Mouse (Mus musculus): ENCODE results near the gene Mob4. TPM values are rescaled to one million over a fixed set of nuclear protein-coding genes. Genes with fewer than 3 reads are reported as not detected.

Gene Mob4
- polyA plus RNA-seq, 1 experiment = 19.5 TPM

DNA sequence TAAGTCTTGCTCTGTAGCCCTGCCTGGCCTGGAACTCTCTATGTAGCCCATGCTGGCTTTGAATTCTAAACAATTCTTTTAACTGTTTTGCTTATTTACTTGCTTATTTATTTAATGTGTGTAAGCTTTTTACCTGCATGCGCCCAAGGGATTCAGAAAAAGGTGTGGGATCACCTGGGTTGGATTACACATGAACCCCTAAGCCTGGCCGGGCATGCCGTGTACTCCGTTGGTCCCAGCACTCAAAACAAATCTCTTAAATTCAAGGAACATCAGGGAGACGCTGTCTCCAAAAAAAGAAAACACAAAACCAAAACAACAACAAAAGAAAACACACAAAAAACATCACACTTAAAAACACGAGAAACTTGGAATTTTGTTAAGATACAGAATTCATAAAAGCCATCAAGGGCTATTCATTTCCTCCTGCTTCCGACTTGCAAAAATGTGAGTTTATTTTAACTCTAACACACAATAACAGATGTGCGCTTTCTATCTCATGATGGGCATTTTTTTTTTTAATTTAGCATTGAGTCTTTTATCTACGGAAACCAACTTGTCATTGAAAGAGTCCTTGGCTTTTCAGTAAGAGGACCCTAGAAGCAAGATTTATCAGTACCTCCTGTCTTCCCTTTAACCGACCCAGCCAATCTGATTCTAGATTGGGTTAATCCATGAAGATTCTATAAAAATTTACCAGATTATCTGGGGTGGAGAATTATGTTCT, 678 bp upstream of the Mob4 start:
- Histone ChIP-seq H3K27me3 (ENCODE audit: control insufficient read depth, insufficient read depth, insufficient read length) (no peaks in the 10 kb centered on the region), H3ac (ENCODE audit: control insufficient read depth, insufficient read length) (peak overlapping the region; percentile 84), H3K36me3 (ENCODE audit: control insufficient read depth, insufficient read depth) (no peaks in the 10 kb centered on the region), H3K79me2 (ENCODE audit: control insufficient read depth, insufficient read depth) (peaks cover 39% of the 10 kb centered on the region), H3K4me2 (ENCODE audit: low read depth) (peak overlapping the region; percentile 89), H3K4me3 (peak overlapping the region; percentile 60)
- TF ChIP-seq POLR2A (IDR thresholded peaks at IDR 0.05; ENCODE audit: insufficient read length, low read depth) (no peak), POLR2AphosphoS2 (IDR thresholded peaks at IDR 0.05; ENCODE audit: insufficient read length, low read depth) (no peak), USF1 (IDR thresholded peaks at IDR 0.05; ENCODE audit: low read depth) (no peak)

DNA sequence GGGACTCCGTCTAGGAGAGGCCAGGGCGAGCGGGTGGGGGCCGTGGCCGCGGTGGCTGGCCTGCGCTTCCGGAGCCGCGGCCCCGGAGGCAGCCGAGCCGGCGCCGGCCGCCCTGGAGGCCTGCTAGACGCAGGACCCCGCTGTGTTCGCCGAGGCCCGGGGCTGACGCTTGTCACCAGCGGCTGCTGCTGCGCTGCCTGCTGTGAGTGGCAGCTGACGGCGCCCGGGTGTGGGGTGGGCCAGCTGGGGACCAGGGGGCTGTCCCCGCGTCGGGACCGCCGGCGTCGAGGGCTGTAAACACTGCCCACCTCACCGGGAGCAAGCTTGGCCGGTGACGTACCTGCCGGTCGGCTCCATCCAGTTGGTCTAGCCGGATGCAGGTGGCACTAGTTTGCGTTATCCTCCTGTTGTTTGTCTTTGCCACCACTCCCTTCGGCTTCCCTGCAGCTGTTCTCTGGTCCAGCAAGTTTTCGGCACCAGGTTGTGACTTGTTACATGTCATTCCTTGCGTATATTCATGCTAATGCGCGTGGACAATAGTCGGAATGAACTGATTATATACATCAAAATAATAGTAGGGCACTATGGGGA, 488 bp downstream of the Mob4 start:
- H3K27me3 ChIP-seq (ENCODE audit: control insufficient read depth, insufficient read depth, insufficient read length) = no peaks in the 10 kb centered on the region

DNA sequence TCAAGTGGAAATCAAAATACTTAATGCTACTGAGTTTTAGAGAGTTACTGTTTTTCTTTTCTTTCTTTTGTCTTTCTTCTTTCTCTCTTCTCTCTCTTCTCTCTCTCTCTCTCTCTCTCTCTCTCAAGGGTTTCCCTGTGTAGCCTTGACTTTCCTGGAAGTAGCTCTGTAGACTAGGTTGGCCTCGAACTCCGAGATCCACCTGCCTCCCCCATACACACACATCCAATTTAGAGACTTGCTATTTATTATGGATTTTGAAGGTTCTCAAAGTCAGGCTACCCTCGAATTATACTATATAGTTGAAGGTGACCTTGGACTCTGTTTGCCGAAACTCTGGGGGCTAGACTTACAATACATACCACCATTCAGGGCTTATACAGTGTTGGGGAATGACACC, 1.3 kb downstream of the Mob4 start:
- Histone ChIP-seq H3K36me3 (ENCODE audit: control insufficient read depth, insufficient read depth) (no peaks in the 10 kb centered on the region), H3K4me3 (peak overlapping the region; percentile 60), H3K27me3 (ENCODE audit: control insufficient read depth, insufficient read depth, insufficient read length) (no peaks in the 10 kb centered on the region), H3ac (ENCODE audit: control insufficient read depth, insufficient read length) (peak overlapping the region; percentile 84), H3K79me2 (ENCODE audit: control insufficient read depth, insufficient read depth) (peaks cover 58% of the 10 kb centered on the region), H3K4me2 (ENCODE audit: low read depth) (peak overlapping the region; percentile 85)
- no peak for TF ChIP-seq POLR2A (IDR thresholded peaks at IDR 0.05; ENCODE audit: insufficient read length, low read depth)

More for the DNA sequence above, 488 bp downstream of the Mob4 start:
- H3ac ChIP-seq (ENCODE audit: control insufficient read depth, insufficient read length) = peak overlapping the region; percentile 84
- no peaks in the 10 kb centered on the region for H3K36me3 ChIP-seq (ENCODE audit: control insufficient read depth, insufficient read depth)
- peak overlapping the region; percentile 60 for H3K4me3 ChIP-seq
- H3K4me2 ChIP-seq (ENCODE audit: low read depth) = peak overlapping the region; percentile 85
- peaks cover 50% of the 10 kb centered on the region for H3K79me2 ChIP-seq (ENCODE audit: control insufficient read depth, insufficient read depth)
- TF ChIP-seq POLR2A (IDR thresholded peaks at IDR 0.05; ENCODE audit: insufficient read length, low read depth) (peak; percentile 48), TCF12 (IDR thresholded peaks at IDR 0.05; ENCODE audit: insufficient read depth, poor library complexity, severe bottlenecking) (no peak), SRF (IDR thresholded peaks at IDR 0.05; ENCODE audit: control insufficient read depth, insufficient read length, low read depth) (no peak), MYOG (IDR thresholded peaks at IDR 0.05; ENCODE audit: control insufficient read depth in 1 of 3, insufficient read depth in 1 of 3, insufficient read length in 2 of 3, low read depth in 2 of 3) (peak; percentile 28 to 74 (median 59)), TCF3 (IDR thresholded peaks at IDR 0.05; ENCODE audit: insufficient read length, low read depth) (peak; percentile 12), MYOD1 (IDR thresholded peaks at IDR 0.05; ENCODE audit: control insufficient read depth in 1 of 3, insufficient read length in 2 of 3, low read depth in 2 of 3) (peak; percentile 3 to 62 (median 54))

DNA sequence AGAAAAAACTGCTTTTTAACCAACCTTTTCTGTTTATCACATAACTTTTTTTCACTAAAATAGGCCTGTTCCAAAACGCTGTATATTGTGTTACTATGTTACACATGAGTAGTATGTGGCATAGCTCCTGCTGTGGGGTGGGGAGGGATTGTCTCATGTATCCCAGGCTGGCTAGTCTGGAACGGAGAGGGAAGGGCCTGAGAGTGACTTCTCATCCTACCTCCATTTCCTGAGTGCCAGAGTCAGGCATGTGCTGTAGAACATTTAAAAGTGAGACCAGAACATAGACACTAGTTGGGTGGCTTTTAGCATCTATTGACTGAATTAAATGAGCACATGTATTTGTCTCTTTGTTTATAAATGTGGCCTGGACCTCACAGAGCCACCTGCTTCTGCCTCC, 2.1 kb downstream of the Mob4 start:
- H3K4me3 ChIP-seq = peak overlapping the region; percentile 60
- H3K79me2 ChIP-seq (ENCODE audit: control insufficient read depth, insufficient read depth) = peaks cover 67% of the 10 kb centered on the region
- no peak overlapping the region for H3ac ChIP-seq (ENCODE audit: control insufficient read depth, insufficient read length)
- H3K27me3 ChIP-seq (ENCODE audit: control insufficient read depth, insufficient read depth, insufficient read length) = no peaks in the 10 kb centered on the region
- peaks cover 4% of the 10 kb centered on the region for H3K36me3 ChIP-seq (ENCODE audit: control insufficient read depth, insufficient read depth)
- TF ChIP-seq USF1 (IDR thresholded peaks at IDR 0.05; ENCODE audit: low read depth) = no peak
- TF ChIP-seq POLR2A (IDR thresholded peaks at IDR 0.05; ENCODE audit: insufficient read length, low read depth) = no peak
- no peak for TF ChIP-seq CEBPB (IDR thresholded peaks at IDR 0.05; ENCODE audit: insufficient read depth, poor library complexity, severe bottlenecking)
- peak in 2 of 3 experiments; percentile 31 to 38 for TF ChIP-seq MYOD1 (IDR thresholded peaks at IDR 0.05; ENCODE audit: control insufficient read depth in 1 of 3, insufficient read length in 2 of 3, low read depth in 2 of 3)
- no peak for TF ChIP-seq POLR2AphosphoS2 (IDR thresholded peaks at IDR 0.05; ENCODE audit: insufficient read length, low read depth)
- no peak for TF ChIP-seq SRF (IDR thresholded peaks at IDR 0.05; ENCODE audit: control insufficient read depth, insufficient read length, low read depth)
- no peak for TF ChIP-seq MAX (IDR thresholded peaks at IDR 0.05; ENCODE audit: low read depth)
- no peak for TF ChIP-seq E2F4 (IDR thresholded peaks at IDR 0.05; ENCODE audit: insufficient read depth)
- TF ChIP-seq REST (IDR thresholded peaks at IDR 0.05; ENCODE audit: insufficient read depth, insufficient read length) = no peak
- H3K4me2 ChIP-seq (ENCODE audit: low read depth) = peak overlapping the region; percentile 85

GRCm38 (mm10) chr1:55134301-55134700, 3.3 kb downstream of the Mob4 start:
- H3K4me3 ChIP-seq = no peak overlapping the region
- TF ChIP-seq MYOG (IDR thresholded peaks at IDR 0.05; ENCODE audit: control insufficient read depth in 1 of 3, insufficient read depth in 1 of 3, insufficient read length in 2 of 3, low read depth in 2 of 3) (no peak), SRF (IDR thresholded peaks at IDR 0.05; ENCODE audit: control insufficient read depth, insufficient read length, low read depth) (no peak), TCF12 (IDR thresholded peaks at IDR 0.05; ENCODE audit: insufficient read depth, poor library complexity, severe bottlenecking) (no peak), TCF3 (IDR thresholded peaks at IDR 0.05; ENCODE audit: insufficient read length, low read depth) (no peak), POLR2A (IDR thresholded peaks at IDR 0.05; ENCODE audit: insufficient read length, low read depth) (no peak), REST (IDR thresholded peaks at IDR 0.05; ENCODE audit: insufficient read depth, insufficient read length) (no peak), MAX (IDR thresholded peaks at IDR 0.05; ENCODE audit: low read depth) (no peak), USF1 (IDR thresholded peaks at IDR 0.05; ENCODE audit: low read depth) (no peak), MYOD1 (IDR thresholded peaks at IDR 0.05; ENCODE audit: control insufficient read depth in 1 of 3, insufficient read length in 2 of 3, low read depth in 2 of 3) (no peak), E2F4 (IDR thresholded peaks at IDR 0.05; ENCODE audit: insufficient read depth) (no peak), POLR2AphosphoS2 (IDR thresholded peaks at IDR 0.05; ENCODE audit: insufficient read length, low read depth) (no peak), CEBPB (IDR thresholded peaks at IDR 0.05; ENCODE audit: insufficient read depth, poor library complexity, severe bottlenecking) (no peak)
- H3K79me2 ChIP-seq (ENCODE audit: control insufficient read depth, insufficient read depth) = peaks cover 78% of the 10 kb centered on the region
- H3K36me3 ChIP-seq (ENCODE audit: control insufficient read depth, insufficient read depth) = peaks cover 5% of the 10 kb centered on the region
- no peak overlapping the region for H3ac ChIP-seq (ENCODE audit: control insufficient read depth, insufficient read length)
- H3K4me2 ChIP-seq (ENCODE audit: low read depth) = no peak overlapping the region
- no peaks in the 10 kb centered on the region for H3K27me3 ChIP-seq (ENCODE audit: control insufficient read depth, insufficient read depth, insufficient read length)

All from myocyte (in vitro differentiated cells).